Mouse (Mus musculus) heart, embryonic 13.5 days (tissue): ENCODE measurements around the gene Spaca3. TPM values are rescaled to one million over a fixed set of nuclear protein-coding genes. Genes with fewer than 3 reads are reported as not detected.

Experiments
- ATAC-seq: fragments of 200-750 bp; cut with Nextera tagmentation; 2 replicates; pipeline ENCODE4 v1.8.0; 2017; ENCODE audit warnings: moderate TSS enrichment; ENCODE audit not compliant: insufficient number of reproducible peaks, low FRiP score, low TSS enrichment; ENCODE audit errors: extremely low read depth
- H3K27ac ChIP-seq: fragments of 300-500 bp; sonication (generic); replicated peaks from 2 replicates; pipeline ENCODE4 v1.5.1; 2015; ENCODE audit warnings: moderate library complexity, mild to moderate bottlenecking, inconsistent platforms
- H3K27me3 ChIP-seq: fragments of 300-500 bp; sonication (generic); replicated peaks from 2 replicates; pipeline ENCODE4 v1.6.1; 2015; ENCODE audit warnings: mild to moderate bottlenecking, inconsistent platforms
- H3K36me3 ChIP-seq: fragments of 300-500 bp; sonication (generic); 2 replicates; pipeline ENCODE4 v1.6.1; 2015; ENCODE audit warnings: mild to moderate bottlenecking, inconsistent platforms
- H3K4me1 ChIP-seq: fragments of 300-500 bp; sonication (generic); 2 replicates; pipeline ENCODE4 v1.6.1; 2015; ENCODE audit warnings: inconsistent platforms
- H3K4me2 ChIP-seq: fragments of 300-500 bp; sonication (generic); 2 replicates; pipeline ENCODE4 v1.6.1; 2015; ENCODE audit warnings: inconsistent platforms, mild to moderate bottlenecking, moderate library complexity
- H3K4me3 ChIP-seq: fragments of 300-500 bp; sonication (generic); 2 replicates; pipeline ENCODE4 v1.5.1; 2015; ENCODE audit warnings: moderate library complexity, mild to moderate bottlenecking, inconsistent platforms
- H3K9ac ChIP-seq: fragments of 300-500 bp; sonication (generic); 2 replicates; pipeline ENCODE4 v1.6.1; 2015; ENCODE audit warnings: inconsistent platforms, mild to moderate bottlenecking, moderate library complexity
- H3K9me3 ChIP-seq: fragments of 300-500 bp; sonication (generic); 2 replicates; pipeline ENCODE4 v1.6.1; 2016; ENCODE audit warnings: inconsistent platforms
- WGBS: fragments of 180-500 bp; shearing (Covaris S2); methylation state at CpG from one replicate; pipeline ENCODE4 v1.1.7; 2015; ENCODE audit warnings: mixed read lengths; 5-methylcytosine and 5-hydroxymethylcytosine counted together
- polyA plus RNA-seq: library from polyadenylated mRNA; unstranded; fragments of >200 nt; fragmentation: Nextera tagmentation; extraction: Ambion mirVana; gene quantifications from 2 replicates; pipeline ENCODE4 v1.2.1, GENCODE M21; 2015

Spaca3 gene
- polyA plus RNA-seq, 1 experiment from 2014 or later: not detected

- H3K36me3 ChIP-seq: no peaks in the 10 kb centered on the region
- 63% methylated on average over 4 of the region's 4 CpGs for WGBS
- no peaks in the 10 kb centered on the region for H3K9me3 ChIP-seq
- H3K4me3 ChIP-seq: no peak overlapping the region
- H3K4me2 ChIP-seq: no peak overlapping the region
- ATAC-seq: no peak
- H3K27me3 ChIP-seq: no peaks in the 10 kb centered on the region; the same call in 1 of the 2 replicates
- no peak overlapping the region for H3K9ac ChIP-seq
- H3K27ac ChIP-seq: no peak overlapping the region
- no peaks in the 10 kb centered on the region for H3K4me1 ChIP-seq
These were observed 42.4 kb downstream of the Spaca3 start for GRCm38 (mm10) chr11:80900555-80900954.

GRCm38 (mm10) chr11:80902664-80903063 is 44.5 kb downstream of the Spaca3 start:
- Histone ChIP-seq H3K27me3 (no peaks in the 10 kb centered on the region; the same call in 1 of the 2 replicates), H3K9me3 (no peaks in the 10 kb centered on the region), H3K9ac (no peak overlapping the region), H3K4me2 (no peak overlapping the region), H3K27ac (no peak overlapping the region), H3K4me3 (no peak overlapping the region), H3K4me1 (no peaks in the 10 kb centered on the region), H3K36me3 (no peaks in the 10 kb centered on the region)
- WGBS: 59% methylated on average over 7 of the region's 7 CpGs
- ATAC-seq: no peak

GRCm38 (mm10) chr11:80903426-80903825 is 45.3 kb downstream of the Spaca3 start:
- Histone ChIP-seq H3K36me3 (no peaks in the 10 kb centered on the region), H3K9me3 (no peaks in the 10 kb centered on the region), H3K4me3 (no peak overlapping the region), H3K9ac (no peak overlapping the region), H3K4me2 (no peak overlapping the region), H3K27ac (no peak overlapping the region), H3K27me3 (no peaks in the 10 kb centered on the region; the same call in 1 of the 2 replicates), H3K4me1 (no peaks in the 10 kb centered on the region)
- 86% methylated on average over 10 of the region's 10 CpGs for WGBS
- no peak for ATAC-seq

- 81% methylated on average over 2 of the region's 2 CpGs for WGBS
- H3K27me3 ChIP-seq: no peaks in the 10 kb centered on the region; the same call in 1 of the 2 replicates
- ATAC-seq: no peak
- H3K9ac ChIP-seq: no peak overlapping the region
- H3K9me3 ChIP-seq: no peaks in the 10 kb centered on the region
- H3K27ac ChIP-seq: no peak overlapping the region
- H3K4me1 ChIP-seq: no peaks in the 10 kb centered on the region
- no peaks in the 10 kb centered on the region for H3K36me3 ChIP-seq
- no peak overlapping the region for H3K4me3 ChIP-seq
- H3K4me2 ChIP-seq: no peak overlapping the region
These were observed 46.4 kb downstream of the Spaca3 start for GRCm38 (mm10) chr11:80904559-80904958.

GRCm38 (mm10) chr11:80906456-80906855 is 48.3 kb downstream of the Spaca3 start:
- Histone ChIP-seq H3K4me1 (no peaks in the 10 kb centered on the region), H3K27me3 (no peaks in the 10 kb centered on the region), H3K4me2 (no peak overlapping the region), H3K9me3 (no peaks in the 10 kb centered on the region), H3K27ac (no peak overlapping the region), H3K9ac (no peak overlapping the region), H3K36me3 (no peaks in the 10 kb centered on the region), H3K4me3 (no peak overlapping the region)
- ATAC-seq: no peak
- 20% methylated on average over 4 of the region's 4 CpGs for WGBS

- no peak for ATAC-seq
- no peaks in the 10 kb centered on the region for H3K4me1 ChIP-seq
- 74% methylated on average over 6 of the region's 6 CpGs for WGBS
- H3K27ac ChIP-seq: no peak overlapping the region
- no peaks in the 10 kb centered on the region for H3K27me3 ChIP-seq
- no peaks in the 10 kb centered on the region for H3K9me3 ChIP-seq
- H3K36me3 ChIP-seq: no peaks in the 10 kb centered on the region
- no peak overlapping the region for H3K4me3 ChIP-seq
- no peak overlapping the region for H3K4me2 ChIP-seq
- no peak overlapping the region for H3K9ac ChIP-seq
These were observed 49.7 kb downstream of the Spaca3 start for GRCm38 (mm10) chr11:80907820-80908219.

GRCm38 (mm10) chr11:80912721-80913120 is 54.6 kb downstream of the Spaca3 start:
- no peak overlapping the region for H3K9ac ChIP-seq
- no peaks in the 10 kb centered on the region for H3K36me3 ChIP-seq
- H3K27me3 ChIP-seq: no peaks in the 10 kb centered on the region
- H3K9me3 ChIP-seq: 0 out of 2 replicates have a peak, but pooled peaks cover 5% of the 10 kb centered on the region
- no peak overlapping the region for H3K27ac ChIP-seq
- H3K4me1 ChIP-seq: no peaks in the 10 kb centered on the region
- ATAC-seq: no peak
- no peak overlapping the region for H3K4me2 ChIP-seq
- WGBS: 73% methylated on average over 5 of the region's 5 CpGs
- no peak overlapping the region for H3K4me3 ChIP-seq

- WGBS: 35% methylated on average over 4 of the region's 4 CpGs
- no peak for ATAC-seq
These were observed 55.4 kb downstream of the Spaca3 start for GRCm38 (mm10) chr11:80913408-80914024.

More at GRCm38 (mm10) chr11:80913408-80914024, 55.4 kb downstream of the Spaca3 start:
- H3K36me3 ChIP-seq: no peaks in the 10 kb centered on the region
- no peak overlapping the region for H3K27ac ChIP-seq
- no peaks in the 10 kb centered on the region for H3K4me1 ChIP-seq
- no peaks in the 10 kb centered on the region for H3K27me3 ChIP-seq
- no peak overlapping the region for H3K9ac ChIP-seq
- no peak overlapping the region for H3K4me2 ChIP-seq
- H3K9me3 ChIP-seq: 0 out of 2 replicates have a peak, but pooled peaks cover 5% of the 10 kb centered on the region
- H3K4me3 ChIP-seq: no peak overlapping the region

Other genes starting within 250 kb of the Spaca3 start
- 6.9 and 9.1 TPM in 2 replicates for gene Myo1d, start 78.3 kb upstream of the Spaca3 start, polyA plus RNA-seq
- 96.4 and 96.9 TPM in 2 replicates for gene Tmem98, start 48.2 kb upstream of the Spaca3 start, polyA plus RNA-seq